Mouse (Mus musculus): ENCODE data around the gene Ing4. TPM values are rescaled to one million over a fixed set of nuclear protein-coding genes. Genes with fewer than 3 reads are reported as not detected.

Ing4 gene
- total and polyA plus RNA-seq, 2 experiments from 2014 or later: 78.3 to 97.6 TPM

GRCm38 (mm10) chr6:125038666-125039065 is 894 bp upstream of the Ing4 start:
- Histone ChIP-seq H3K4me3 (ENCODE audit: low read length) (no peak overlapping the region), H3K9me3 (ENCODE audit: low read length) (no peaks in the 10 kb centered on the region), H3K9ac (replicated peaks; ENCODE audit: low read length) (no peak overlapping the region), H3K27ac (no peak overlapping the region), H3K36me3 (ENCODE audit: insufficient read depth, low read length) (peaks cover 28% of the 10 kb centered on the region), H3K4me1 (ENCODE audit: insufficient read depth, low read length) (0 out of 2 replicates have a peak, but pooled peaks cover 5% of the 10 kb centered on the region), H3K27me3 (ENCODE audit: insufficient read depth, low read length) (no peaks in the 10 kb centered on the region), H3K4me2 (ENCODE audit: low read depth, low read length) (peak overlapping the region; percentile 49)
- ATAC-seq (no peak), DNase-seq (ENCODE audit: low spot score) (no peak)
- 92% methylated on average over 4 of the region's 4 CpGs for WGBS
- no peak for TF ChIP-seq CTCF (IDR thresholded peaks at IDR 0.05; ENCODE audit: low read depth)

DNA sequence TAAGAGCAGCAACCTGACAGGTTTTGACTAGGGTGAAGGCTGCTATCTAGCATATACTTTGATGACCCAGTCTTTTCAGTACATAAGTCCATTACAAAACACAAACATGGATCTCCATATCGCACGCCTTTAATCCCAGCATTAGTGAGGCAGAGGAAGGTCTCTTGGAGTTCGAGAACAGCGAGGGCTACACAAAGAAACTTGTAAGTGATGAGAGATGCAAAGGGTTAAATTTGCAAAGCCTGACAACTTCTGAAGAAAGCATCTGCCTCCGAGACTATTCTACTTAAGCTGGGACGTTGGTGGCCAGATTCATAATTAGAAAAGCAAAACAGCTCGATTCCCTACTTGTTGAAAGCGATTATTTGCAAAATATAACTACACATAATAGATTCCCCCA is 429 bp upstream of the Ing4 start:
- Histone ChIP-seq H3K27me3 (ENCODE audit: insufficient read depth, low read length) (no peaks in the 10 kb centered on the region), H3K27ac (no peak overlapping the region), H3K4me1 (ENCODE audit: insufficient read depth, low read length) (0 out of 2 replicates have a peak, but pooled peaks cover 5% of the 10 kb centered on the region), H3K4me2 (ENCODE audit: low read depth, low read length) (peak overlapping the region; percentile 49), H3K9me3 (ENCODE audit: low read length) (no peaks in the 10 kb centered on the region), H3K9ac (replicated peaks; ENCODE audit: low read length) (no peak overlapping the region), H3K4me3 (ENCODE audit: low read length) (peak overlapping the region; percentile 78), H3K36me3 (ENCODE audit: insufficient read depth, low read length) (peaks cover 28% of the 10 kb centered on the region)
- ATAC-seq: peak; percentile 28
- WGBS: 8% methylated on average over 8 of the region's 8 CpGs
- DNase-seq (ENCODE audit: low spot score): no peak
- TF ChIP-seq CTCF (IDR thresholded peaks at IDR 0.05; ENCODE audit: low read depth): no peak

DNA sequence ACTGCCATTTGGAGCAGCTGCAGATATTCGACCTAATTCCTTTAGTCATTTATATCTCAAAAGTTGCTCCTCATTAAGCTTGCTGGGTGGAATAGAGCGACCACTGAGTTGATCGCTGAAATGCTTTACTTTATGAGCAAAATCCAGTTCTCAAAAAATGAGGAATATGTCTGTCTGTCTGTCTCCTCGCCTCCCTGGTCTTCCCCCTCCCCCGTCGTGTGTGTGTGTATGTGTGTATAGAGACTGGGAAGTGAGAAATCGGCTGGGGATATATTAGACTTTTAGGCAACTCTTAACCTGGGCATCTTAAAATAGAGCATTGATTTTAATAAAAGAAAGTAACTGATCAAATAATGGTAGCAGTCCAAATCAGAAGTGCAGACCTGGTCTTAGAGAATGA is 661 bp downstream of the Ing4 start:
- Histone ChIP-seq H3K4me3 (ENCODE audit: low read length) (peak overlapping the region; percentile 78), H3K4me2 (ENCODE audit: low read depth, low read length) (peak overlapping the region; percentile 90), H3K27me3 (ENCODE audit: insufficient read depth, low read length) (no peaks in the 10 kb centered on the region), H3K36me3 (ENCODE audit: insufficient read depth, low read length) (peaks cover 29% of the 10 kb centered on the region), H3K27ac (peak overlapping the region; percentile 79; the same call in 1 of the 2 replicates), H3K9ac (replicated peaks; ENCODE audit: low read length) (peak overlapping the region; percentile 60), H3K9me3 (ENCODE audit: low read length) (no peaks in the 10 kb centered on the region), H3K4me1 (ENCODE audit: insufficient read depth, low read length) (0 out of 2 replicates have a peak, but pooled peaks cover 5% of the 10 kb centered on the region)
- TF ChIP-seq CTCF (IDR thresholded peaks at IDR 0.05; ENCODE audit: low read depth): no peak
- WGBS: 27% methylated on average over 7 of the region's 7 CpGs
- ATAC-seq (no peak), DNase-seq (ENCODE audit: low spot score) (no peak)

DNA sequence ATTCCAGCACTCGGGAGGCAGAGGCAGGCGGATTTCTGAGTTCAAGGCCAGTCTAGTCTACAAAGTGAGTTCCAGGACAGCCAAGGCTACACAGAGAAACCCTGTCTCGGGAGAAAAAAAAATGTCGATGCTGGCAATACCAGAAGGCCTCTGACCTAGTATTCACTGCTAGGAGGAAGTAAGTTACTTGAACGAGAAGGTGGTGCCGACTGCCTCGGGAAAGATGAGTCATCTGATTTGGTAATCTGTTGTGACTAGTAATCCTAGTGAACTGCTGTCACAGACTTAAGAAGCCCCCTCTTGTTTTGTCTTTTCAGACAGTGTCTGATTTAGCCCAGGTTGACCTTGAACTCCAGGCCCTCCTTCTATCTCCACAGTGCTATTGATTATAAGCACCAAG is 1.5 kb downstream of the Ing4 start:
- Histone ChIP-seq H3K9ac (replicated peaks; ENCODE audit: low read length) (no peak overlapping the region), H3K4me3 (ENCODE audit: low read length) (no peak overlapping the region), H3K27ac (no peak overlapping the region), H3K36me3 (ENCODE audit: insufficient read depth, low read length) (peaks cover 26% of the 10 kb centered on the region), H3K4me2 (ENCODE audit: low read depth, low read length) (no peak overlapping the region), H3K9me3 (ENCODE audit: low read length) (no peaks in the 10 kb centered on the region), H3K4me1 (ENCODE audit: insufficient read depth, low read length) (0 out of 2 replicates have a peak, but pooled peaks cover 5% of the 10 kb centered on the region), H3K27me3 (ENCODE audit: insufficient read depth, low read length) (no peaks in the 10 kb centered on the region)
- TF ChIP-seq CTCF (IDR thresholded peaks at IDR 0.05; ENCODE audit: low read depth): no peak
- 91% methylated on average over 7 of the region's 7 CpGs for WGBS
- ATAC-seq (no peak), DNase-seq (ENCODE audit: low spot score) (no peak)

GRCm38 (mm10) chr6:125042081-125042480 is 2.5 kb downstream of the Ing4 start:
- H3K4me3 ChIP-seq (ENCODE audit: low read length): no peak overlapping the region
- H3K9me3 ChIP-seq (ENCODE audit: low read length): no peaks in the 10 kb centered on the region
- H3K27me3 ChIP-seq (ENCODE audit: insufficient read depth, low read length): no peaks in the 10 kb centered on the region
- H3K4me1 ChIP-seq (ENCODE audit: insufficient read depth, low read length): 0 out of 2 replicates have a peak, but pooled peaks cover 5% of the 10 kb centered on the region
- DNase-seq (ENCODE audit: low spot score): no peak
- ATAC-seq: no peak
- no peak overlapping the region for H3K4me2 ChIP-seq (ENCODE audit: low read depth, low read length)
- H3K36me3 ChIP-seq (ENCODE audit: insufficient read depth, low read length): peaks cover 22% of the 10 kb centered on the region
- no peak overlapping the region for H3K9ac ChIP-seq (replicated peaks; ENCODE audit: low read length)
- WGBS: 96% methylated on average over 7 of the region's 7 CpGs
- H3K27ac ChIP-seq: no peak overlapping the region
- TF ChIP-seq CTCF (IDR thresholded peaks at IDR 0.05; ENCODE audit: low read depth): no peak

DNA sequence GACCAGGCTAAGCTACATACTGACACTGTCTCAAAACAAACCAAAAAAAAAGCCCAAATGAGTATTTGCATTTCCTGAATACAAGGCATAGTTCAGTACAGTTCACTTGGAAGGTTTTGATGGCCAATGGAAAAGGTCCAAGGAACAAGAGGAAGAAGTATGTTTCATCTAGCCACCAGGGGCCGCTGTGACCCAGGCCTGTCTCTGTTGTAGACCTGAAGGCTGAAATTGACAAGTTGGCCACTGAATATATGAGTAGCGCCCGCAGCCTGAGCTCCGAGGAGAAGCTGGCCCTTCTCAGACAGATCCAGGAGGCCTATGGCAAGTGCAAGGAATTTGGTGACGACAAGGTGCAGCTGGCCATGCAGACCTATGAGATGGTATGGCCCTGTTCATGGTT is 7.1 kb downstream of the Ing4 start:
- no peak overlapping the region for H3K9ac ChIP-seq (replicated peaks; ENCODE audit: low read length)
- H3K4me3 ChIP-seq (ENCODE audit: low read length): no peak overlapping the region
- TF ChIP-seq CTCF (IDR thresholded peaks at IDR 0.05; ENCODE audit: low read depth): peak; percentile 96
- DNase-seq (ENCODE audit: low spot score): peak; percentile 92
- 26% methylated on average over 5 of the region's 5 CpGs for WGBS
- no peak overlapping the region for H3K4me2 ChIP-seq (ENCODE audit: low read depth, low read length)
- peaks cover 49% of the 10 kb centered on the region for H3K36me3 ChIP-seq (ENCODE audit: insufficient read depth, low read length)
- H3K27me3 ChIP-seq (ENCODE audit: insufficient read depth, low read length): no peaks in the 10 kb centered on the region
- H3K9me3 ChIP-seq (ENCODE audit: low read length): no peaks in the 10 kb centered on the region
- ATAC-seq: peak; percentile 79
- H3K27ac ChIP-seq: no peak overlapping the region
- no peaks in the 10 kb centered on the region for H3K4me1 ChIP-seq (ENCODE audit: insufficient read depth, low read length)

DNA sequence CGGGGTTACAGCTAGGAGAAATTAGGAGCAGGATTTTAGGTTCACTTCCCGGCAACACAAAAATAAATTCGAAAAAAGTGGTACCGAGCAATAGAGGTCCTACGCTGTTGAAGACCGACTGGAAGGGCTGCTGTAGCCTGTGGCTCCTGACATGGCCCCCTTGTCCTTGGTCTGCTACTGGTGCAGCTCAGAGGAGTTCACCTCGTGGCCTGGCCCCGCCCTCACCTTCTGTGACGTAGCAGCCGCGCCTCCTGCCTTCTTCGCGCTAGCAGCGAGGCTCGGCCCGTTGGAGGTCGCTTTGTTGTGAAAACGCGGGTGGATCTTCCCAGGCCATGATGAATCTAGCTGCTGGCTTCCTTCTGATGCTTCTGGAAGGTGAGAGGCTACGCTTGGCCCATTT is 10.1 kb downstream of the Ing4 start, which contains the start of gene Acrbp:
TSS of gene Acrbp (plus strand) at position 12 of the 400 bp plus-strand sequence.
- DNase-seq (ENCODE audit: low spot score) (peak; percentile 15), ATAC-seq (no peak)
- Histone ChIP-seq H3K27ac (no peak within 1 kb of the TSS; the same call in 1 of the 2 replicates), H3K9ac (replicated peaks; ENCODE audit: low read length) (no peak within 1 kb of the TSS; the same call in 1 of the 2 replicates), H3K4me2 (ENCODE audit: low read depth, low read length) (no peak within 1 kb of the TSS), H3K4me3 (ENCODE audit: low read length) (no peak within 1 kb of the TSS), H3K36me3 (ENCODE audit: insufficient read depth, low read length) (peaks cover 43% of the 10 kb centered on the region), H3K4me1 (ENCODE audit: insufficient read depth, low read length) (no peaks in the 10 kb centered on the region), H3K27me3 (ENCODE audit: insufficient read depth, low read length) (no peaks in the 10 kb centered on the region), H3K9me3 (ENCODE audit: low read length) (no peaks in the 10 kb centered on the region)
- WGBS: 38% methylated on average over 20 of the region's 20 CpGs
- no peak for TF ChIP-seq CTCF (IDR thresholded peaks at IDR 0.05; ENCODE audit: low read depth)

All from hindbrain, postnatal 0 days (tissue).